Mouse (Mus musculus) gastrocnemius, postnatal 25 days (tissue): ENCODE data around the gene Churc1. TPM values are rescaled to one million over a fixed set of nuclear protein-coding genes. Genes with fewer than 3 reads are reported as not detected.
"Not testable (repeated sequence)": the region's sequence is repeated elsewhere in the genome, so short reads cannot be mapped to it uniquely, and the experiment has no call there.

Experiments used
- DNase-seq: peaks from one replicate; pipeline ENCODE4 v3.0.0; 2022
- total RNA-seq, 2 experiments: library from RNA; stranded (reverse); gene quantifications; 1 replicate in 1 of 2; 2 replicates in 1 of 2; pipeline ENCODE4 v1.2.3; 2021

Churc1 gene
- total RNA-seq, 2 experiments from 2014 or later: 60.1 to 65.8 TPM

GRCm38 (mm10) chr12:76792540-76792939 is 27.2 kb downstream of the Churc1 start:
- not testable (repeated sequence) for DNase-seq

GRCm38 (mm10) chr12:76795350-76795749 is 30.0 kb downstream of the Churc1 start, which contains the start of gene Gpx2:
Gene Gpx2, minus strand, starts transcription at chr12:76795554.
- DNase-seq: no peak

- DNase-seq: no peak
Observed at GRCm38 (mm10) chr12:76796938-76797539, 31.7 kb downstream of the Churc1 start.

- DNase-seq: no peak
Observed at GRCm38 (mm10) chr12:76798008-76798720, 32.8 kb downstream of the Churc1 start.

GRCm38 (mm10) chr12:76803028-76803427 is 37.7 kb downstream of the Churc1 start:
- no peak for DNase-seq

GRCm38 (mm10) chr12:76803700-76804252 is 38.4 kb downstream of the Churc1 start:
- DNase-seq: no peak

GRCm38 (mm10) chr12:76805056-76805811 is 39.9 kb downstream of the Churc1 start:
- no peak for DNase-seq

- no peak for DNase-seq
Observed at GRCm38 (mm10) chr12:76807796-76808195, 42.5 kb downstream of the Churc1 start.

GRCm38 (mm10) chr12:76810491-76810890 is 45.2 kb downstream of the Churc1 start:
- DNase-seq: no peak

GRCm38 (mm10) chr12:76811006-76811405 is 45.7 kb downstream of the Churc1 start:
- DNase-seq: no peak

- no peak for DNase-seq
Observed at GRCm38 (mm10) chr12:76813543-76813942, 48.2 kb downstream of the Churc1 start.

- no peak for DNase-seq
Observed at GRCm38 (mm10) chr12:76814120-76814519, 48.8 kb downstream of the Churc1 start.

GRCm38 (mm10) chr12:76816720-76817119 is 51.4 kb downstream of the Churc1 start:
- no peak for DNase-seq

GRCm38 (mm10) chr12:76817176-76817575 is 51.8 kb downstream of the Churc1 start:
- no peak for DNase-seq

GRCm38 (mm10) chr12:76818120-76818519 is 52.8 kb downstream of the Churc1 start:
- no peak for DNase-seq

- no peak for DNase-seq
Observed at GRCm38 (mm10) chr12:76818908-76819307, 53.6 kb downstream of the Churc1 start.

GRCm38 (mm10) chr12:76819816-76820215 is 54.5 kb downstream of the Churc1 start:
- no peak for DNase-seq

- no peak for DNase-seq
Observed at GRCm38 (mm10) chr12:76820615-76821014, 55.3 kb downstream of the Churc1 start.

GRCm38 (mm10) chr12:76822002-76822650 is 56.8 kb downstream of the Churc1 start:
- peak; percentile 25 for DNase-seq

- DNase-seq: no peak
Observed at GRCm38 (mm10) chr12:76822651-76823041, 57.3 kb downstream of the Churc1 start, which contains the start of gene Rab15. Gene Rab15, minus strand, starts transcription at chr12:76822908.

GRCm38 (mm10) chr12:76825283-76825682 is 59.9 kb downstream of the Churc1 start:
- DNase-seq: no peak

- no peak for DNase-seq
Observed at GRCm38 (mm10) chr12:76832704-76833103, 67.4 kb downstream of the Churc1 start.
